Mouse (Mus musculus): ENCODE measurements around the gene Aph1a. TPM values are rescaled to one million over a fixed set of nuclear protein-coding genes. Genes with fewer than 3 reads are reported as not detected.

Gene Aph1a
- polyA plus RNA-seq, 1 experiment, result 174 TPM

DNA sequence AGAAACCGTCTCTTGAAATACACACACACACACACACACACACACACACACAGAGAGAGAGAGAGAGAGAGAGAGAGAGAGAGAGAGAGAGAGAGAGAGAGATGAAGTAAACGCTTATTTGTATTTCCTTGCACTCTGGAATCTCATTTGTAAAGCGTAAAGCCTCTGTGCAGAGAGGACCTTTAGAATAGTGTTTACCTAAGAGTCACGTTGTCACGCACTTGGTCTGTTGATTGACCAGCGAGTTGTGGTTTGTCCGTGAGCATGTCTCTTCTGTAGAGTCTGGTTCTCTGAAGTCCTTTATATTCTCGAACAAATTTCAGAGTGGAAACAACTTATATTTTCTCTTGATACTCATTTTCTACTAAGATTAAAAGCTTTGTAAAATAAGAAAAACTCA is 51.0 kb downstream of the Aph1a start:
- Histone ChIP-seq H3K36me3 (ENCODE audit: control insufficient read depth, insufficient read depth, low read length) (peaks cover 28% of the 10 kb centered on the region), H3K27me3 (ENCODE audit: control insufficient read depth, insufficient read depth, low read length) (no peaks in the 10 kb centered on the region), H3K4me3 (ENCODE audit: extremely low read depth, insufficient read depth, insufficient read length) (no peak overlapping the region), H3K4me1 (ENCODE audit: control insufficient read depth, insufficient read depth, insufficient read length) (no peaks in the 10 kb centered on the region), H3K27ac (ENCODE audit: insufficient read depth, low read length) (no peak overlapping the region)
- no peak for DNase-seq (ENCODE audit: low read depth in 1 of 2, low spot score in 2 of 2)
- TF ChIP-seq CTCF (IDR thresholded peaks at IDR 0.05; ENCODE audit: extremely low read depth, insufficient read depth, insufficient read length, insufficient replicate concordance), result no peak
- no peak for TF ChIP-seq POLR2A (IDR thresholded peaks at IDR 0.05; ENCODE audit: low read depth, low read length)
- 96% methylated on average over 8 of the region's 8 CpGs for WGBS

- Histone ChIP-seq H3K4me1 (ENCODE audit: control insufficient read depth, insufficient read depth, insufficient read length) (no peaks in the 10 kb centered on the region), H3K27me3 (ENCODE audit: control insufficient read depth, insufficient read depth, low read length) (no peaks in the 10 kb centered on the region), H3K36me3 (ENCODE audit: control insufficient read depth, insufficient read depth, low read length) (peaks cover 24% of the 10 kb centered on the region), H3K27ac (ENCODE audit: insufficient read depth, low read length) (no peak overlapping the region), H3K4me3 (ENCODE audit: extremely low read depth, insufficient read depth, insufficient read length) (no peak overlapping the region)
- no peak for DNase-seq (ENCODE audit: low read depth in 1 of 2, low spot score in 2 of 2)
- WGBS, result 96% methylated on average over 14 of the region's 14 CpGs
- TF ChIP-seq POLR2A (IDR thresholded peaks at IDR 0.05; ENCODE audit: low read depth, low read length) (no peak), CTCF (IDR thresholded peaks at IDR 0.05; ENCODE audit: extremely low read depth, insufficient read depth, insufficient read length, insufficient replicate concordance) (no peak)
Observed at GRCm38 (mm10) chr3:95945731-95946240, 52.0 kb downstream of the Aph1a start.

Other genes with a start within 250 kb of the Aph1a start
- 169 and 276 TPM in 2 replicates for gene Mcl1, start 235.2 kb upstream of the Aph1a start, polyA plus RNA-seq (2012; rRNA removed)
- gene Adamtsl4, start 206.1 kb upstream of the Aph1a start, polyA plus RNA-seq (2012; rRNA removed), result 7.9 and 8.1 TPM in 2 replicates
- gene Ecm1, start 154.4 kb upstream of the Aph1a start, polyA plus RNA-seq (2012; rRNA removed), result 62.3 and 104 TPM in 2 replicates
- gene Tars2, start 133.8 kb upstream of the Aph1a start, polyA plus RNA-seq (2012; rRNA removed), result 29.5 and 29.7 TPM in 2 replicates
- gene Rprd2, start 75.1 kb upstream of the Aph1a start, polyA plus RNA-seq (2012; rRNA removed), result 11.3 and 15.7 TPM in 2 replicates
- gene Prpf3, start 38.1 kb upstream of the Aph1a start, polyA plus RNA-seq (2012; rRNA removed), result 8.6 and 12.1 TPM in 2 replicates
- gene Mrps21, start 22.4 kb upstream of the Aph1a start, polyA plus RNA-seq (2012; rRNA removed), result 28.0 and 30.7 TPM in 2 replicates
- gene Ciart, start 11.7 kb upstream of the Aph1a start, polyA plus RNA-seq (2012; rRNA removed), result 3.3 and 3.8 TPM in 2 replicates
- gene BC028528, start 2.0 kb upstream of the Aph1a start, polyA plus RNA-seq (2012; rRNA removed), result 11.5 and 12.7 TPM in 2 replicates
- gene Car14, start 10.7 kb downstream of the Aph1a start, polyA plus RNA-seq (2012; rRNA removed), result 0.50 TPM in 1 of 2 replicates, not detected in the other
- 12.7 and 21.2 TPM in 2 replicates for gene Anp32e, start 35.3 kb downstream of the Aph1a start, polyA plus RNA-seq (2012; rRNA removed)
- 60.1 and 91.7 TPM in 2 replicates for gene Plekho1, start 102.0 kb downstream of the Aph1a start, polyA plus RNA-seq (2012; rRNA removed)
- gene Vps45, start 164.5 kb downstream of the Aph1a start, polyA plus RNA-seq (2012; rRNA removed), result 2.0 and 2.5 TPM in 2 replicates
- 11.1 and 19.8 TPM in 2 replicates for gene Otud7b, start 210.6 kb downstream of the Aph1a start, polyA plus RNA-seq (2012; rRNA removed)